Mouse (Mus musculus) ES-E14 (cell line): ENCODE measurements around the gene Efcab2. TPM values are rescaled to one million over a fixed set of nuclear protein-coding genes. Genes with fewer than 3 reads are reported as not detected.

Experiments
- DNase-seq: peaks from one replicate; pipeline ENCODE4 v3.0.0-alpha.2; 2013; ENCODE audit warnings: low read depth, low spot score
- H3K27ac ChIP-seq: 2 replicates; pipeline ENCODE4 v1.5.1; 2012; ENCODE audit warnings: low read depth, mild to moderate bottlenecking, low read length, moderate library complexity, mixed read lengths; ENCODE audit not compliant: poor library complexity, insufficient read depth, severe bottlenecking
- H3K36me3 ChIP-seq: 2 replicates; pipeline ENCODE4 v1.6.1; 2012; ENCODE audit warnings: mild to moderate bottlenecking, low read length, moderate library complexity, mixed read lengths; ENCODE audit not compliant: control insufficient read depth, poor library complexity, insufficient read depth, severe bottlenecking
- H3K4me1 ChIP-seq, 2 experiments: fragments of 150-350 bp in 1 of 2; sonication (generic) in 1 of 2; 2 replicates each; pipeline ENCODE4 v1.6.1; 2012; ENCODE audit warnings: low read length in 2 of 2, mild to moderate bottlenecking in 1 of 2, mixed read lengths in 1 of 2; ENCODE audit not compliant: control insufficient read depth in 2 of 2, insufficient read depth in 2 of 2, poor library complexity in 1 of 2
- H3K4me3 ChIP-seq, 2 experiments: fragments of 150-350 bp in 1 of 2; sonication (generic) in 1 of 2; 2 replicates each; pipeline ENCODE4 v1.5.1; 2012; ENCODE audit warnings: low read length in 2 of 2, low read depth in 1 of 2, mild to moderate bottlenecking in 1 of 2, mixed read lengths in 1 of 2; ENCODE audit not compliant: insufficient read depth in 1 of 2, poor library complexity in 1 of 2, severe bottlenecking in 1 of 2
- H3K9ac ChIP-seq: 2 replicates; pipeline ENCODE4 v1.6.1; 2012; ENCODE audit warnings: low read depth, mild to moderate bottlenecking, low read length, mixed read lengths; ENCODE audit not compliant: poor library complexity, insufficient read depth, severe bottlenecking
- H3K9me3 ChIP-seq: fragments of 150-350 bp; sonication (generic); 2 replicates; pipeline ENCODE4 v1.6.1; 2012; ENCODE audit warnings: low read depth, mild to moderate bottlenecking, low read length; ENCODE audit not compliant: control insufficient read depth, insufficient read depth
- CHD2 ChIP-seq: IDR thresholded peaks from 2 replicates; pipeline ENCODE4 v1.6.1; 2014; ENCODE audit warnings: mild to moderate bottlenecking, low read depth, low read length, inconsistent platforms
- HCFC1 ChIP-seq: IDR thresholded peaks from 2 replicates; pipeline ENCODE4 v1.6.1; 2012; ENCODE audit warnings: low read length, inconsistent platforms, borderline replicate concordance; ENCODE audit not compliant: insufficient read depth
- MAFK ChIP-seq: IDR thresholded peaks from 2 replicates; pipeline ENCODE4 v1.6.1; 2014; ENCODE audit warnings: mild to moderate bottlenecking, low read depth, low read length, inconsistent platforms; ENCODE audit not compliant: insufficient read depth
- ZC3H11A ChIP-seq: IDR thresholded peaks from 2 replicates; pipeline ENCODE4 v1.6.1; 2012; ENCODE audit warnings: low read depth, mild to moderate bottlenecking, inconsistent platforms, low read length, borderline replicate concordance
- ZNF384 ChIP-seq: IDR thresholded peaks from 2 replicates; pipeline ENCODE4 v1.6.1; 2012; ENCODE audit warnings: low read depth, low read length, inconsistent platforms
- in situ Hi-C, 2 experiments: fragments of 600-800 bp; cut with MboI; formaldehyde crosslinking; loops; one replicate each; pipeline ENCODE4 v1.15.1; 2025; ENCODE audit warnings: low sequenced_read_pairs in 2 of 2, inconsistent platforms in 1 of 2; ENCODE audit not compliant: unreplicated experiment in 2 of 2
- total RNA-seq: library from RNA; depleted of rRNA; stranded (reverse); fragments of 300-350 nt; gene quantifications from 2 replicates; pipeline ENCODE4 v1.2.3, GENCODE M21; 2012

The Efcab2 gene
- total RNA-seq, 1 experiment: 1.8 TPM

DNA sequence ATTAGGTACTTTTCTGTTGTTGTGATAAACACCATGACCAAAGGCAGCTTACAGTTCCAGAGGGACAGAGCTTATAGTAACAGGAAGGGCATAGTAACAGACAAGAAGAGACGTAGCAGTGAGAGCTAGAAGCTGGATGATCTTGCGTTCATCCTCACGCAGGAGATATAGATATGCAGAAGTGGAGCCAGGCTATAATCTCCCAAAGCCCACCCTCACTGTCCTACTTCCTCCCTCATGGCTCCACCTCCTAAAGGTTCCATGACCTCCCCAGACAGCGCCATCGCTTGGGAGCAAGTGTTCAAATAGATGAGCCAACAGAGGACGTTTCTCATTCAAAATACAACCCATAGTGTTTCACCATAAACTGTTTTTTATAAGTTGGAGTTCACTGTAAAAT, 10.8 kb upstream of the Efcab2 start:
- Histone ChIP-seq H3K9me3 (no peaks in the 10 kb centered on the region), H3K27ac (no peak overlapping the region), H3K9ac (no peak overlapping the region), H3K4me3 (no peak overlapping the region), H3K4me1 (no peaks in the 10 kb centered on the region), H3K36me3 (no peaks in the 10 kb centered on the region)
- no peak for DNase-seq
- TF ChIP-seq CHD2 (no peak), ZC3H11A (no peak), ZNF384 (no peak), MAFK (no peak), HCFC1 (no peak)
- in situ Hi-C loops: no loop called here

GRCm38 (mm10) chr1:178396383-178396782, 9.5 kb upstream of the Efcab2 start:
- in situ Hi-C loops: no loop called here
- H3K9ac ChIP-seq: no peak overlapping the region
- no peaks in the 10 kb centered on the region for H3K9me3 ChIP-seq
- H3K4me3 ChIP-seq: no peak overlapping the region
- H3K36me3 ChIP-seq: no peaks in the 10 kb centered on the region
- DNase-seq: no peak
- no peak for TF ChIP-seq ZC3H11A
- TF ChIP-seq ZNF384: no peak
- no peak for TF ChIP-seq CHD2
- TF ChIP-seq HCFC1: no peak
- TF ChIP-seq MAFK: no peak
- H3K27ac ChIP-seq: no peak overlapping the region
- no peaks in the 10 kb centered on the region for H3K4me1 ChIP-seq

GRCm38 (mm10) chr1:178399879-178400278, 6.0 kb upstream of the Efcab2 start:
- Histone ChIP-seq H3K9me3 (no peaks in the 10 kb centered on the region), H3K4me1 (no peaks in the 10 kb centered on the region; a peak in 1 of 4 replicates), H3K9ac (no peak overlapping the region), H3K27ac (no peak overlapping the region), H3K4me3 (no peak overlapping the region), H3K36me3 (no peaks in the 10 kb centered on the region)
- in situ Hi-C loops: no loop called here
- DNase-seq: no peak
- no peak for TF ChIP-seq CHD2
- no peak for TF ChIP-seq HCFC1
- TF ChIP-seq MAFK: no peak
- TF ChIP-seq ZC3H11A: no peak
- TF ChIP-seq ZNF384: no peak

DNA sequence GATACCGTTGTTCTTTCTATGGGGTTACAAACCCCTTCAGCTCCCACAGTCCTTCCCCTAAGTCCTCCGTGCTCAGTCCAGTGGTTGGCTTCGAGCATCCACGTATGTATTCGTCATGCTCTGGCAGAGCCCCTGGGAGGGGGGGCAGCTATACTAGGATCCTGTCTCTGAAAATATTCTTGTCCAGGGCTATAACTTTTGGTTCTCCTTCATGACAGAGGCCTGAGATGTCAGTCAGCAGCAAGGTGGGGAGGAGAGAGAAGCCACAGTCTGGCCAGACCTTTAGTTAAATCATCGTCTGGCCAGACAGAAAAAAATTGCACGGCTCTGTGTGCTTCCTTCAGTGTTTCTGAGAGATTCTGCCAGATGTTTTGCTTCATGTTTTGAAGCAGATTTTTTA, 5.2 kb upstream of the Efcab2 start:
- in situ Hi-C loops: no loop called here
- H3K27ac ChIP-seq: no peak overlapping the region
- H3K36me3 ChIP-seq: no peaks in the 10 kb centered on the region
- no peak overlapping the region for H3K9ac ChIP-seq
- TF ChIP-seq HCFC1 (no peak), ZC3H11A (no peak), ZNF384 (no peak), CHD2 (no peak), MAFK (no peak)
- no peaks in the 10 kb centered on the region; a peak in 1 of 4 replicates for H3K4me1 ChIP-seq
- no peaks in the 10 kb centered on the region for H3K9me3 ChIP-seq
- DNase-seq: no peak
- H3K4me3 ChIP-seq: no peak overlapping the region

DNA sequence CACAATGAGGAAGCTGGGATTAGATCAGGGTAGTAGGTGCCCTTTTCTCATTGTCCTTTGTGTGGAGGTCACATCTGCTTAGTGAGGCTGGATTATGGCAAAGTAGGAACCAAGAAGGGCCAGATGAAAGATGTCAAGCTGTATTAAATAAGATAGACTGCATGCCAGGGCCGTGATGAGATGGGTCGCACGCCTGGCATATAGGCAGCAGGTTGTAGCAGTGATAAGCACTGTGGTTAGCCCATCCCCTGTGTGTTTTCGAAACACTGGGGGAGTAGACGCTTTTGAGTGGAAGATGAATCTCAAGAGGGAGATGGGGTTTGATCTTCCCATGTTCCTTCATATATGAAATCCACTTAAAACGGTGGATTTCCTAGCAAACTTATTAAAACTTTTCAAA, 3.9 kb upstream of the Efcab2 start:
- no peak for DNase-seq
- in situ Hi-C loops: no loop called here
- no peak for TF ChIP-seq CHD2
- no peak for TF ChIP-seq MAFK
- no peak for TF ChIP-seq HCFC1
- no peak for TF ChIP-seq ZNF384
- no peak for TF ChIP-seq ZC3H11A
- Histone ChIP-seq H3K9ac (no peak overlapping the region), H3K4me1 (no peaks in the 10 kb centered on the region; a peak in 1 of 4 replicates), H3K9me3 (no peaks in the 10 kb centered on the region), H3K4me3 (no peak overlapping the region), H3K36me3 (no peaks in the 10 kb centered on the region), H3K27ac (no peak overlapping the region)
